13 mouse cellular contexts compared by ENCODE assay signal in genomic region chr14:25765146-25765545, GRCm38 (mm10). TPM values are rescaled to one million over a fixed set of nuclear protein-coding genes. Genes with fewer than 3 reads are reported as not detected.
DNase-seq lines count a peak whose midpoint lies in the region; ATAC-seq and TF ChIP-seq lines count a peak whose summit lies in the region.
"Had no signal": no experiment of that assay in that cellular context is flagged by ENCODE, and none has a peak within 500 bp of the region (broad histone marks: within the 10 kb centered on the region; RNA-seq: fewer than 3 reads in every experiment).

No protein-coding gene starts in this region.

- H3K9ac ChIP-seq in heart, embryonic 13.5 days, result peak overlapping the region; percentile 96; the same call in 1 of the 2 replicates
- no peak overlapping the region for H3K9ac ChIP-seq in midbrain, embryonic 14.5 days (replicated peaks; ENCODE audit: low read length)
- H3K9ac ChIP-seq: liver, embryonic 15.5 days had no signal

- no peaks in the 10 kb centered on the region for H3K27me3 ChIP-seq in heart, embryonic 13.5 days (replicated peaks)
- peaks cover 47% of the 10 kb centered on the region for H3K27me3 ChIP-seq in hindbrain, embryonic 10.5 days (ENCODE audit: insufficient read depth, poor library complexity, severe bottlenecking)
- no peaks in the 10 kb centered on the region for H3K27me3 ChIP-seq in midbrain, embryonic 14.5 days (ENCODE audit: control insufficient read depth, insufficient read depth, low read length)

- no peak for ATAC-seq in heart, embryonic 13.5 days (ENCODE audit: extremely low read depth, insufficient number of reproducible peaks, low FRiP score, low TSS enrichment)
- no peak for ATAC-seq in midbrain, embryonic 14.5 days (ENCODE audit: low FRiP score, low TSS enrichment)
- ATAC-seq in activated CD4-positive, CD25-positive, alpha-beta regulatory T cell, adult 4 months, result no peak

- no peak for TF ChIP-seq CTCF in cortical plate, adult 2 months (IDR thresholded peaks at IDR 0.05; ENCODE audit: extremely low read depth, insufficient read depth, low read length)

- intact Hi-C loops in heart, postnatal 25 days (cut with DNase I), result loop anchor here (5.0 kb wide), 1 partner anchor 38 kb away; no protein-coding TSS in a partner anchor

- WGBS in heart, embryonic 13.5 days, result 45% methylated on average over 12 of the region's 12 CpGs
- WGBS in hindbrain, embryonic 10.5 days, result 44% methylated on average over 12 of the region's 12 CpGs
- WGBS in midbrain, embryonic 14.5 days, result 32% methylated on average over 12 of the region's 12 CpGs

- H3K4me2 ChIP-seq in heart, embryonic 13.5 days, result peak overlapping the region; percentile 93
- H3K4me2 ChIP-seq in midbrain, embryonic 14.5 days (ENCODE audit: low read length), result peak overlapping the region; percentile 98; the same call in 1 of the 2 replicates
- H3K4me2 ChIP-seq: liver, embryonic 15.5 days had no signal

- no peak for DNase-seq in heart, postnatal 25 days (ENCODE audit: low spot score)
- no peak for DNase-seq in hindbrain, embryonic 10.5 days (ENCODE audit: low spot score)
- no peak for DNase-seq in midbrain, embryonic 14.5 days
- DNase-seq in kidney, adult 8-10 months, result no peak
- DNase-seq in liver, result no peak
- DNase-seq: B cell, adult 2 months; kidney, postnatal 36 days; thymus, adult 18-20 months had no signal

- no peak for TF ChIP-seq POLR2A in cortical plate, adult 2 months (IDR thresholded peaks at IDR 0.05; ENCODE audit: extremely low read depth, insufficient read depth, low read length)

- H3K4me1 ChIP-seq in heart, embryonic 13.5 days, result peaks cover 77% of the 10 kb centered on the region
- H3K4me1 ChIP-seq in cortical plate, adult 2 months (ENCODE audit: control insufficient read depth, insufficient read depth, low read length), result no peaks in the 10 kb centered on the region
- H3K4me1 ChIP-seq in hindbrain, embryonic 10.5 days (replicated peaks), result peaks cover 61% of the 10 kb centered on the region
- peaks cover 22% of the 10 kb centered on the region for H3K4me1 ChIP-seq in midbrain, embryonic 14.5 days (ENCODE audit: control insufficient read depth, insufficient read depth, low read length)

- no peak overlapping the region; the same call in 1 of the 2 replicates for H3K27ac ChIP-seq in heart, embryonic 13.5 days (replicated peaks)
- peak overlapping the region; percentile 38 for H3K27ac ChIP-seq in cortical plate, adult 2 months (ENCODE audit: insufficient read depth, low read length)
- peak overlapping the region; percentile 84 for H3K27ac ChIP-seq in hindbrain, embryonic 10.5 days
- peak overlapping the region; percentile 39; the same call in 1 of the 2 replicates for H3K27ac ChIP-seq in midbrain, embryonic 14.5 days (replicated peaks; ENCODE audit: low read depth, low read length)
- H3K27ac ChIP-seq: liver, embryonic 15.5 days had no signal

- no peaks in the 10 kb centered on the region for H3K9me3 ChIP-seq in heart, embryonic 13.5 days
- H3K9me3 ChIP-seq in hindbrain, embryonic 10.5 days, result no peaks in the 10 kb centered on the region
- H3K9me3 ChIP-seq in midbrain, embryonic 14.5 days (ENCODE audit: control insufficient read depth, low read length), result no peaks in the 10 kb centered on the region
- H3K9me3 ChIP-seq: heart, embryonic 10.5 days; liver, embryonic 15.5 days had no signal

- peak overlapping the region; percentile 3; the same call in 1 of the 2 replicates for H3K4me3 ChIP-seq in heart, embryonic 13.5 days
- no peak overlapping the region for H3K4me3 ChIP-seq in cortical plate, adult 2 months (ENCODE audit: insufficient read depth, low read length)
- H3K4me3 ChIP-seq in hindbrain, embryonic 10.5 days, result 0 out of 2 replicates have a peak overlapping the region, but pooled peaks have one; percentile 11
- no peak overlapping the region for H3K4me3 ChIP-seq in midbrain, embryonic 14.5 days (replicated peaks; ENCODE audit: low read depth, low read length)
- H3K4me3 ChIP-seq: heart, embryonic 10.5 days; liver, embryonic 15.5 days had no signal

- H3K36me3 ChIP-seq in heart, embryonic 13.5 days, result peaks cover 14% of the 10 kb centered on the region; the same call in 1 of the 2 replicates
- H3K36me3 ChIP-seq in hindbrain, embryonic 10.5 days, result no peaks in the 10 kb centered on the region
- no peaks in the 10 kb centered on the region for H3K36me3 ChIP-seq in midbrain, embryonic 14.5 days (ENCODE audit: control insufficient read depth, insufficient read depth, low read length)
- H3K36me3 ChIP-seq: heart, embryonic 10.5 days; liver, embryonic 15.5 days had no signal

RNA-seq across cellular contexts. Expression of gene Zcchc24, which starts 3.7 kb away (rescaled TPM):
- 20.8 and 22.6 TPM in 2 replicates for polyA plus RNA-seq in heart, embryonic 13.5 days (2015; fragmentation: Nextera tagmentation; extraction: Ambion mirVana)
- 10 to 100 TPM; 33.3 to 35.7 TPM for total RNA-seq in heart, postnatal 25 days (2021)
- 51.8 and 52.1 TPM in 2 replicates for polyA plus RNA-seq in cortical plate, adult 2 months (2012; rRNA removed)
- polyA plus RNA-seq in hindbrain, embryonic 10.5 days (2016; fragmentation: Nextera tagmentation; extraction: Ambion mirVana), result 8.5 and 10.5 TPM in 2 replicates
- polyA plus RNA-seq in midbrain, embryonic 14.5 days (2014; fragmentation: Nextera tagmentation; extraction: Ambion mirVana), result 8.1 and 13.6 TPM in 2 replicates
- under 1 TPM; 0.37 to 0.54 TPM for polyA plus RNA-seq in activated CD4-positive, CD25-positive, alpha-beta regulatory T cell, adult 4 months (2017; shearing (Covaris generic))

Comparison
In these comparisons a context has a peak if more than half of its experiments do, and no peak if none do; other contexts are left out.
1. H3K4me3 ChIP-seq: peak in heart, embryonic 13.5 days (single experiment) and hindbrain, embryonic 10.5 days (single experiment); none in cortical plate, adult 2 months (single experiment) and midbrain, embryonic 14.5 days (single experiment).